Mouse (Mus musculus) spleen, adult 2 months (tissue): ENCODE measurements at regions not wholly inside any gene's neighbourhood (a gene's known extent, or its start where the extent isn't known, plus 50 kb on each side); places are given as distances from the start of the nearest gene placed in this dataset.

Source experiments
- CTCF ChIP-seq: fragments of 200-500 bp; IDR thresholded peaks from 2 replicates; pipeline ENCODE4 v1.5.1; 2011; ENCODE audit warnings: mild to moderate bottlenecking, inconsistent platforms; ENCODE audit not compliant: insufficient read depth, insufficient read length, insufficient replicate concordance; ENCODE audit errors: extremely low read depth
- POLR2A ChIP-seq: fragments of 200-500 bp; IDR thresholded peaks from 2 replicates; pipeline ENCODE4 v1.6.1; 2011; ENCODE audit warnings: low read depth, low read length, inconsistent platforms

DNA sequence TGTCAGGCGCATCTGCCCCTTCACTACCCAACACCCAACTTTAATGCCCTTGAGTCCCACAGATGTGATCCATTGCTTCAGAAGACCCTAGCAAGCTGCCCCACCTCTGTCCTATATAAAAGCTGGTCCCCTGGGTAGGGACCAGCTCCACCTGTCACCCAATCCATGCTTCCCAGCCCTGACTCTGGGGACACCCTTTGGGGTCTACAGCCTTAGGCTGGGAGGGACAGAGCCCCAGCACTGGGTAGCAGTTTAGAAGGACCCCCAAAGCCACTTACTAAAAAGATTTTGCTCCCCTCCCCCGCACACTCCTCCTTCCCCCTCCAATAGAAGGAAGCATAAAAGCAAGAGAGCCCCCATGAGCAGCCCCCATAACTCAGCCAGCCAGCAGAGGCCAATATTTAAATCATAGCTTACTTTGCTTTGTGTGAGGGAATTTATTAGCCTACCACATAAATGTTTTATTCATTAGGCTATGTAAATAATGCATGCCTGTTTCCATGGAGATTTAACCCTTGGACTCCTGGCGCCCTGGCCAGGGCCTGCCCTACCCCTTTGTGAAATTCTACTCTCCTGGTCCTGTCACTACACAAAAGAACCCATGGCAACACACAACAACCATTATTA is 190.6 kb upstream of the Mvb12b start:
- TF ChIP-seq CTCF, result no peak
- TF ChIP-seq POLR2A, result no peak
